Mouse (Mus musculus): ENCODE measurements around the gene Slit3. TPM values are rescaled to one million over a fixed set of nuclear protein-coding genes. Genes with fewer than 3 reads are reported as not detected.
A peak's percentile ranks its signal among the peaks of the same experiment; 100 is the strongest.

Slit3 gene
- polyA plus RNA-seq, 1 experiment from 2014 or later = 9.0 TPM

DNA sequence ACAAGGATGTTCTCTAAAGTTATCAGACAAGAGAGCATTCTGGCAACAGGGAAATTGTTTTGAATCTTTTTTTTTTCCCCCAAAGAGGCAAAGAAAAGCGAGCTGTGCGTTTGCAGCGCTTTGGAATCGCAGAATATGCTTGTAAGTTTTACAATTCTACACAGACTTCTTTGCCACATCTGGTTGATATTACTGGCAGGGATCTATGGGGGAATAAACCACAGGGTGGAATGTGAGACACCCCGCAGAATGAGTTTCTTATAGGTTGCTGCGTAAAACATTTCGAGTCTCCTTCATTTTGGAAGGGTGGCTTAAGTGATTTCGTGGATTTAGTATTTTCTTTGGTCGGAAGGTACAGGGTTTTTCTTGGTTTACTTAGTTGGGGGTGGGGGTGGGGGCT is 122.6 kb downstream of the Slit3 start:
- WGBS = 88% methylated on average over 9 of the region's 9 CpGs
- H3K27me3 ChIP-seq (replicated peaks; ENCODE audit: control insufficient read depth, insufficient read depth, low read length) = no peaks in the 10 kb centered on the region
- H3K9me3 ChIP-seq (ENCODE audit: control insufficient read depth, low read length) = no peaks in the 10 kb centered on the region
- no peak overlapping the region for H3K4me3 ChIP-seq (ENCODE audit: low read length)
- H3K36me3 ChIP-seq (ENCODE audit: control insufficient read depth, insufficient read depth, low read length) = no peaks in the 10 kb centered on the region
- no peak for ATAC-seq
- no peak overlapping the region for H3K9ac ChIP-seq (ENCODE audit: low read depth, low read length)
- no peak overlapping the region for H3K27ac ChIP-seq (ENCODE audit: low read depth, low read length)
- H3K4me2 ChIP-seq (ENCODE audit: low read length) = no peak overlapping the region
- no peaks in the 10 kb centered on the region for H3K4me1 ChIP-seq (ENCODE audit: control insufficient read depth, insufficient read depth, low read depth, low read length)

DNA sequence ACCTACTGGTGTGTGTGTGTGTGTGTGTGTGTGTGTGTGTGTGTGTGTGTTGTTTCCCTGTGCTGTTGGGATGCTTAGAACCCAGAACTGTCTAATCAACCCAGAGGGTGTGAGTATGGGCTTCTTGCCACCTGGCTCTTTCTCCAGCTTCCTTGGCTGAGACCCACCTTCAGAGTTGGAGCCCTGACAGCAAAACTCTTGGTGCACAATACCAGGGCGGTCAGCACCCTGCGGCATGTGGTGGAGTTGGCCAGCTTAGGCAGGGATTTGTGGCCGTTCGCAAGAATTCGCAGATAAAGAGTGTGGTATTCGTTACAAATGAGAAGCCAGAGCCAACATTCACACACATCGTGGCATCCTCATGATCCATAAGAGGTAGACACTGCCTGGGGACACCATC is 123.5 kb downstream of the Slit3 start:
- H3K4me2 ChIP-seq (ENCODE audit: low read length) = no peak overlapping the region
- no peak overlapping the region for H3K9ac ChIP-seq (ENCODE audit: low read depth, low read length)
- no peaks in the 10 kb centered on the region for H3K4me1 ChIP-seq (ENCODE audit: control insufficient read depth, insufficient read depth, low read depth, low read length)
- no peak for ATAC-seq
- H3K9me3 ChIP-seq (ENCODE audit: control insufficient read depth, low read length) = no peaks in the 10 kb centered on the region
- no peak overlapping the region for H3K4me3 ChIP-seq (ENCODE audit: low read length)
- no peak overlapping the region for H3K27ac ChIP-seq (ENCODE audit: low read depth, low read length)
- no peaks in the 10 kb centered on the region for H3K36me3 ChIP-seq (ENCODE audit: control insufficient read depth, insufficient read depth, low read length)
- H3K27me3 ChIP-seq (replicated peaks; ENCODE audit: control insufficient read depth, insufficient read depth, low read length) = no peaks in the 10 kb centered on the region
- WGBS = 73% methylated on average over 7 of the region's 7 CpGs

DNA sequence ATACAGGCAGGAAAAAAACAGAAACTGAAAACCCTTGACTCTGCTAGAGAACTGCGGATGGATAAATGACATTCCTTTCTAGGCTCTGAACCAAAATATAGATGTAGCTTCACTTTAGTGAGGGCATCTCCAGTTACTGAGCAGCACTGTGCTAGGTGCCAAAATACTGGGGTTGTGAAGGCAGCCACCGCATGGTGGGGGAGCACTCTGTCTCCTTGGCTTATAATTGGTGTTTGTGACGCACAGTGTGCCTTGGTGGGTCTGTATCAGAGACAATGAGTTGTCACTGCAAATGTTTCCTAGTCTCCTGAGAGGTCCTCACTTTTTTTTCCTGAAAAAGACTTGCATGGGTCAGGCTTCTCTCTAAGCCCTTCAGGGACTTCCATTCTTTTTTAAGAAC is 125.6 kb downstream of the Slit3 start:
- Histone ChIP-seq H3K9ac (ENCODE audit: low read depth, low read length) (no peak overlapping the region), H3K4me1 (ENCODE audit: control insufficient read depth, insufficient read depth, low read depth, low read length) (no peaks in the 10 kb centered on the region; the same call in 1 of the 2 replicates), H3K9me3 (ENCODE audit: control insufficient read depth, low read length) (no peaks in the 10 kb centered on the region), H3K4me3 (ENCODE audit: low read length) (no peak overlapping the region), H3K36me3 (ENCODE audit: control insufficient read depth, insufficient read depth, low read length) (no peaks in the 10 kb centered on the region), H3K27ac (ENCODE audit: low read depth, low read length) (no peak overlapping the region), H3K4me2 (ENCODE audit: low read length) (no peak overlapping the region), H3K27me3 (replicated peaks; ENCODE audit: control insufficient read depth, insufficient read depth, low read length) (no peaks in the 10 kb centered on the region)
- 66% methylated on average over 3 of the region's 3 CpGs for WGBS
- ATAC-seq = peak; percentile 54; the same call in 1 of the 2 replicates

DNA sequence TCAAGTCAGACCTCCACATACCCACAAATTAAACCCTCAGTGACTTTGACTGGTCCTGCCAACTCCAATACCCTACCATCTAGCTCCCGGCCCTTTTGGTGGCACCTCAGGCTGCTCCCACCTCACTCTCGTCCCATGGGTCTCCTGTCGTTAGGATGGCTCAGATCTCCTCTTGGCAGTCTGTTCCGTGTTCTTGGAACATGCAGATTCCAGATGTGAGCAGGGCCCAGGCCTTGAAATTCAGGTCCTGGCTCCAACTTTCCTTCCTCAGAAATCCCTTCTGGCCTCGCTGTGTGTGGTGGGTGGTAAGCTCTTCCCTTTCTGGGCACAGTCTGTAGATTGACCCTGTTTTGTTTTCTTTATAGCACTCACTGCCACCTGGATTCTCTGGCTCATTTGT is 127.1 kb downstream of the Slit3 start:
- no peak overlapping the region for H3K27ac ChIP-seq (ENCODE audit: low read depth, low read length)
- no peak for ATAC-seq

DNA sequence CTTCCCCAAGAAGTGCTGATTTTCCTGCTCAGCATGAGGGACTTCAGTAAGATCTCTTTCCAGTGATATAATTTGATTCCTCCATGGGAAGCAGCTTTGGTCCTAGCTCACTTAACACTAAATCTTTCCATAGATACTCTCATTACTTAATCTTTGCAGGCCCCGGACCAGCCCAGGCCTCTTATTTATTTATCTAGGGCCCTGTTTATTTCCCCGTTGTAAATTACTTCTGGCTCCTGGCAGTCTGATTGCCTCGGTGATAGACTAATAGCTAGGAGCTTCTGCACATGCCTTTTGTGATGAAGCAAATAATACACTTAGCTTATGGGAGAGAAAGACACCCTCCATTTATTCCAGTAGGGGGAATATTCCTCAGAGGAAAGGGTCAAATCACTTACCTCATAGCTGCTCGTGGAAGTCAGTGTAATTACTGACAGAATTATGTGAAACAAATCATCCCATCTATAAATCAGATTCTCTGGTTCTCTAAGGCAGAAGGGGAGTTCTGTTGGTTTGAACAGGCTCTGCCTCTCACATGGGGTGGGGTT is 129.9 kb downstream of the Slit3 start:
- Histone ChIP-seq H3K9ac (ENCODE audit: low read depth, low read length) (no peak overlapping the region), H3K9me3 (ENCODE audit: control insufficient read depth, low read length) (no peaks in the 10 kb centered on the region), H3K4me2 (ENCODE audit: low read length) (no peak overlapping the region), H3K36me3 (ENCODE audit: control insufficient read depth, insufficient read depth, low read length) (no peaks in the 10 kb centered on the region), H3K4me1 (ENCODE audit: control insufficient read depth, insufficient read depth, low read depth, low read length) (no peaks in the 10 kb centered on the region; the same call in 1 of the 2 replicates), H3K4me3 (ENCODE audit: low read length) (no peak overlapping the region), H3K27me3 (replicated peaks; ENCODE audit: control insufficient read depth, insufficient read depth, low read length) (no peaks in the 10 kb centered on the region), H3K27ac (ENCODE audit: low read depth, low read length) (no peak overlapping the region)
- WGBS = 42% methylated on average over 4 of the region's 4 CpGs
- no peak for ATAC-seq

More for the DNA sequence above, 127.1 kb downstream of the Slit3 start:
- WGBS = 70% methylated on average over 5 of the region's 5 CpGs
- no peaks in the 10 kb centered on the region for H3K36me3 ChIP-seq (ENCODE audit: control insufficient read depth, insufficient read depth, low read length)
- H3K27me3 ChIP-seq (replicated peaks; ENCODE audit: control insufficient read depth, insufficient read depth, low read length) = no peaks in the 10 kb centered on the region
- no peak overlapping the region for H3K4me3 ChIP-seq (ENCODE audit: low read length)
- no peaks in the 10 kb centered on the region for H3K9me3 ChIP-seq (ENCODE audit: control insufficient read depth, low read length)
- H3K4me2 ChIP-seq (ENCODE audit: low read length) = no peak overlapping the region
- H3K9ac ChIP-seq (ENCODE audit: low read depth, low read length) = no peak overlapping the region
- no peaks in the 10 kb centered on the region; the same call in 1 of the 2 replicates for H3K4me1 ChIP-seq (ENCODE audit: control insufficient read depth, insufficient read depth, low read depth, low read length)

DNA sequence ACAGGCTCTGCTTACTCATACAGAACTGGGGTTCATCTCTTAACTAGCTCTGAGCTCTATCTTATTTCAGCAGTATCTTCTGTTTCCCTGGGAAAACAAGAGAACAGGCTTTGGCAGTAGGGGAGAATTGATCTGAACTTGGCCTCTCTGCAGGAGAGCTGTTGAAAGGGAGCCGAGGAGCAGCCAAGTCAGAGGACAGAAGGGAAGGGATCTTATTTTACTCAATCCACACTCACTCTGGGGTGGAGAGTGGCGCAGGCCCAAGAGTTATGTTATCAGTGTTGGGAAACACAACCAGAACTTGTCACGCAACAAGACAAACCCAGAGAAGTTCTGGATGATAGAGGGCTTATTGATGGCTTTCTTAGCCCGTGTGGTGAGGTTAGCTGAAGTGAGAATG is 130.9 kb downstream of the Slit3 start:
- Histone ChIP-seq H3K27me3 (replicated peaks; ENCODE audit: control insufficient read depth, insufficient read depth, low read length) (no peaks in the 10 kb centered on the region), H3K4me1 (ENCODE audit: control insufficient read depth, insufficient read depth, low read depth, low read length) (no peaks in the 10 kb centered on the region; the same call in 1 of the 2 replicates), H3K4me3 (ENCODE audit: low read length) (no peak overlapping the region), H3K9me3 (ENCODE audit: control insufficient read depth, low read length) (no peaks in the 10 kb centered on the region), H3K9ac (ENCODE audit: low read depth, low read length) (no peak overlapping the region), H3K36me3 (ENCODE audit: control insufficient read depth, insufficient read depth, low read length) (no peaks in the 10 kb centered on the region), H3K4me2 (ENCODE audit: low read length) (no peak overlapping the region), H3K27ac (ENCODE audit: low read depth, low read length) (no peak overlapping the region)
- ATAC-seq = no peak
- 80% methylated on average over 4 of the region's 4 CpGs for WGBS

DNA sequence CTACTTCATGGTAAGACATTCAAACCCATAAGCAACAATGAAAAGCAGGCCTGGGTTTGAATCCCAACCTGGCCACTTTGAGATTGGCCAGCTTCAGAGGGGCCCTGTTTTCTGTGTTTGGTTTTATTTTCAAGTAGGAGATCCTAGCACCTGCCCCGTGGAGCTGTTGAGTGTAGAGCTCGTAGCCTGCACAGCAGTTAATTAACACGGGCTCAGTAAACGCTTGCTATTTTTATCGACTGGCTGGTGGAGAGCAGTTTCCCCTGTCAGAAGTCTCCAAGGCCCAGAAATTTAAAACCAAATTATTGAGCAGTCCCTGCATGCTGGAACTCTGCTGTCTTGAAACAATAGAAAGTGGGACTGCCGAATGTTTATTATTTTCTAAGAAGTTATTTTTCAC is 136.3 kb downstream of the Slit3 start:
- WGBS = 55% methylated on average over 6 of the region's 6 CpGs
- no peaks in the 10 kb centered on the region for H3K36me3 ChIP-seq (ENCODE audit: control insufficient read depth, insufficient read depth, low read length)
- no peak for ATAC-seq
- no peaks in the 10 kb centered on the region for H3K9me3 ChIP-seq (ENCODE audit: control insufficient read depth, low read length)
- no peak overlapping the region for H3K4me2 ChIP-seq (ENCODE audit: low read length)
- no peak overlapping the region for H3K9ac ChIP-seq (ENCODE audit: low read depth, low read length)
- H3K4me3 ChIP-seq (ENCODE audit: low read length) = no peak overlapping the region
- H3K27ac ChIP-seq (ENCODE audit: low read depth, low read length) = no peak overlapping the region
- H3K27me3 ChIP-seq (replicated peaks; ENCODE audit: control insufficient read depth, insufficient read depth, low read length) = no peaks in the 10 kb centered on the region
- no peaks in the 10 kb centered on the region for H3K4me1 ChIP-seq (ENCODE audit: control insufficient read depth, insufficient read depth, low read depth, low read length)

DNA sequence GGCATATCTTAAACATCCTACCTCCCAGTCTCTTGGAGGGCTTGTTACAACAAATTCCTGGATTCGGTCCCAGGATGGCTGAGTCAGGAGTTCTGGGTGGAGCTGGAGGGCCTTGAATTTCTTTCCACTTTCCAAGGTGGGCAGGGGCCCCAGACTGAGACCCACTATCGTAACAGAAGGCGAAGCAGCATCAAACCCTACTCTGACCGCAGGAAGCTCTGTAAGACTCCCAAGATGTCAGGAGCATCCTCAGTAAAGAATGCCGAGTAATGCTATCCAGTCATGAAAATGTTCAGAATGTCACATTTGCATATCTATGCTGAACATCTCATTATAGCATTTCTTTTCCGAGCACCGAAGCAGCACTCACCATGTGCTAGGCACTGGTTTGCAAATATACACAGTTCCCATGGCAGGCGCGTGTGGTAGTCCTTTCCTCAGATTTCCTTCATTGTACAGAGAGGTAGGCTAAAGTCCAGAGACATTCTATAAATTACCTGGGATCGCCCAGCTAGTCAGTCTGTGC is 140.6 kb downstream of the Slit3 start:
- WGBS = 77% methylated on average over 10 of the region's 10 CpGs
- H3K27ac ChIP-seq (ENCODE audit: low read depth, low read length) = no peak overlapping the region

DNA sequence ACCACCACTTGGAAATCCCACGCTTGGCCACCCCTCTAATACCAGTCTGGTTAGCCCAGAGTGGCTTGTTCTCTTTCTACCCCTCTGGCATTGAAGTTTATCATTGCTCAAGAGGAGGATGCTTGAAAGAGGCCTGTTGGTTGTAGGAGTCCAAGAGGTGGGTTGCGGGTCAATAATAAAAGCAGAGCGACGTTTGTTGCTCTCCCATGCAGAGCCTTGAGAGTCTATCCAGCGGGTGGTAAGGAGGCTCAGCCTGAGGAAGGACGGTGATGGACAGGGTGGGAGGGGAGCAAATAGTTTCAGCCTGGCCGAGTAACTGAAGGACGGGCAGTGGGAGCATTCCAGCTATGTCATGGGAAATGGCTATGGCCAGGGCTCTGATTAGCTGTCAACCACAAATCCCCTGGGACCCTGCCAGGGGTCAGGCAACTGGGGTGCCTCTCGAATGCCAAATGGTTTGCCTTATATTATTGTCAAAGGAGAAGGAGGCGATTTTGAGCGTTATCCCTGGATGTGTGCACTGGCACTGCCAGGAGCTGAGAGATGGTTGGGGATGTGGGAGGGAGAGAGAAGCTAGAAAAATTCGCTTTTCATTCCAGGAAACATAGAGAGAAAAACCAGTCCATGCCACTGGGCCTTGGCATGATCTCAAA is 141.4 kb downstream of the Slit3 start:
- Histone ChIP-seq H3K27ac (ENCODE audit: low read depth, low read length) (no peak overlapping the region), H3K4me3 (ENCODE audit: low read length) (no peak overlapping the region), H3K9ac (ENCODE audit: low read depth, low read length) (no peak overlapping the region), H3K4me1 (ENCODE audit: control insufficient read depth, insufficient read depth, low read depth, low read length) (no peaks in the 10 kb centered on the region), H3K27me3 (replicated peaks; ENCODE audit: control insufficient read depth, insufficient read depth, low read length) (no peaks in the 10 kb centered on the region), H3K36me3 (ENCODE audit: control insufficient read depth, insufficient read depth, low read length) (no peaks in the 10 kb centered on the region), H3K4me2 (ENCODE audit: low read length) (no peak overlapping the region), H3K9me3 (ENCODE audit: control insufficient read depth, low read length) (no peaks in the 10 kb centered on the region)
- WGBS = 44% methylated on average over 12 of the region's 12 CpGs
- ATAC-seq = peak; percentile 60

More for the DNA sequence above, 140.6 kb downstream of the Slit3 start:
- Histone ChIP-seq H3K9me3 (ENCODE audit: control insufficient read depth, low read length) (no peaks in the 10 kb centered on the region), H3K36me3 (ENCODE audit: control insufficient read depth, insufficient read depth, low read length) (no peaks in the 10 kb centered on the region), H3K27me3 (replicated peaks; ENCODE audit: control insufficient read depth, insufficient read depth, low read length) (no peaks in the 10 kb centered on the region), H3K4me1 (ENCODE audit: control insufficient read depth, insufficient read depth, low read depth, low read length) (no peaks in the 10 kb centered on the region), H3K9ac (ENCODE audit: low read depth, low read length) (no peak overlapping the region), H3K4me2 (ENCODE audit: low read length) (no peak overlapping the region), H3K4me3 (ENCODE audit: low read length) (no peak overlapping the region)
- ATAC-seq = no peak

Measured in hindbrain, embryonic 16.5 days (tissue).